Mouse (Mus musculus): ENCODE results near the gene Ppil6. TPM values are rescaled to one million over a fixed set of nuclear protein-coding genes. Genes with fewer than 3 reads are reported as not detected.
"Not testable (repeated sequence)": the region's sequence is repeated elsewhere in the genome, so short reads cannot be mapped to it uniquely, and the experiment has no call there.

Gene Ppil6
- polyA plus RNA-seq, 1 experiment from 2014 or later = 2.6 TPM

DNA sequence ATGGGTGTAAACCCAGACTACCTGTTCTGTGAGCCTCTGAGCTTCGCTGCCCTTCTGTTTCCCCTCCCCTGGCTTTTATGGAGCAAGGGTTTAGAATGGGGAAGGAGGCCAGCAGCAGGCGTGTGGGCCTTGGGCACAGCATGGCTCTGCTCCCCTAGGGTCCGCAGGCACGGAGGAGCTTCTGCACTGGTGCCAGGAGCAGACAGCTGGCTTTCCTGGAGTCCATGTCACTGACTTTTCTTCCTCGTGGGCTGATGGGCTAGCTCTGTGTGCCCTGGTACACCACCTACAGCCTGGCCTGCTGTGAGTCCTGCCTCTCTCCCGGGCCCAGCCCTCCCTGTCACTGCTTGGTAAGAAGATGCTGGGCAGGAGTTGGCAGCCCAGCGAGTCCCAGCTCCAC, 7.8 kb upstream of the Ppil6 start:
- Histone ChIP-seq H3K4me1 (peaks cover 12% of the 10 kb centered on the region), H3K27ac (no peak overlapping the region), H3K9me3 (replicated peaks) (no peaks in the 10 kb centered on the region), H3K27me3 (no peaks in the 10 kb centered on the region), H3K4me2 (replicated peaks) (no peak overlapping the region), H3K4me3 (no peak overlapping the region), H3K9ac (no peak overlapping the region), H3K36me3 (peaks cover 70% of the 10 kb centered on the region)
- ATAC-seq (ENCODE audit: low FRiP score) = no peak
- WGBS = 84% methylated on average over 7 of the region's 7 CpGs

DNA sequence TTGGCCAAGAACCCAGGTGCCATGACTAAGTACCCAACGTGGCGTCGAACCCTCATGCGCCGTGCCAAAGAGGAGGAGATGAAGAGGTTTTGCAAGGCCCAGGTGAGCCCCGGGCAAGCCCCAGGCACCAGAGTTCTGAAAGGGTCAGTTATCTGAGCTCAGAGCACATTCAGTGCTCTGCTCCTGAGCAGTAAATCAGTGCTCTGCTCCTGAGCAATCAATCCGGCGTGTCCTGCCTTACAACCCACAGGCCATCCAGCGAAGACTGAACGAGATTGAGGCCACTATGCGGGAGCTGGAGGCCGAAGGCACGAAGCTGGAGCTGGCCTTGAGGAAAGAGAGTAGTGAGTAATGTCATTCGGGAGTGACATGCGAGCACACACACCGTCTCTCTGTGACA, 4.5 kb upstream of the Ppil6 start:
- H3K36me3 ChIP-seq = peaks cover 68% of the 10 kb centered on the region
- H3K4me3 ChIP-seq = no peak overlapping the region
- H3K27ac ChIP-seq = no peak overlapping the region
- ATAC-seq (ENCODE audit: low FRiP score) = no peak
- H3K9me3 ChIP-seq (replicated peaks) = no peaks in the 10 kb centered on the region
- 0 out of 2 replicates have a peak, but pooled peaks cover 3% of the 10 kb centered on the region for H3K27me3 ChIP-seq
- WGBS = 94% methylated on average over 16 of the region's 16 CpGs
- H3K4me1 ChIP-seq = peaks cover 23% of the 10 kb centered on the region
- H3K4me2 ChIP-seq (replicated peaks) = no peak overlapping the region
- H3K9ac ChIP-seq = no peak overlapping the region

DNA sequence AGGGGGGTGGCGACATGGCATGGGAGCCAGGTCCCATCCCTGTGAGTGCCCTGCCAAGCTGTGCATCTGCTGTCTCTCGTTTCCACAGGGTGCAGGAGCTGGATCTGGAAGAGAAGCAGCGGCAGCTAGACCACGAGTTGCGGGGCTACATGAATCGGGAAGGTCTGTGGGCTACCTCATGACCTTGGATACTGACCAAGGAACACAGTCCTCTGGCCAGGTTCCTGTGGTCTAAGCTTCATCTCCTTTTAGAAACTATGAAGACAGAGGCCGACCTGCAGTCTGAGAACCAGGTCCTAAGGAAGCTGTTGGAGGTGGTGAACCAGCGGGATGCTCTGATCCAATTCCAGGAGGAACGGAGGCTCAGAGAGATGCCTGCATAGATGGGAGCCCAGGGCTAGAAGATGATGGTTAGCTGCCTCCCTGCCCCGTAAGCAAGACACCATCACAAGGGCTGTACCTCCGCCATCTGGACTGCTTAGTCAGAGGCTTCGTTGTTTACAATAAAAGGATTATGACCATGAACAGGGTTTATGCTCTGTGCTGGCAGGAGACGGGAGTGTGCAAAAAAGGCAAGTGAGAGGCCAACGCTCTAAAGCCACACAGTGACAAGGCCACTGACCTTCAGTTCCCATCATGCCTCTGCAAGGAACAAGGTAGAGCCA, 3.6 kb upstream of the Ppil6 start:
- Histone ChIP-seq H3K27ac (no peak overlapping the region), H3K36me3 (peaks cover 61% of the 10 kb centered on the region), H3K4me2 (replicated peaks) (no peak overlapping the region), H3K27me3 (0 out of 2 replicates have a peak, but pooled peaks cover 3% of the 10 kb centered on the region), H3K4me1 (peaks cover 23% of the 10 kb centered on the region), H3K9me3 (replicated peaks) (no peaks in the 10 kb centered on the region), H3K9ac (no peak overlapping the region), H3K4me3 (no peak overlapping the region)
- no peak for ATAC-seq (ENCODE audit: low FRiP score)
- WGBS = 91% methylated on average over 14 of the region's 14 CpGs

DNA sequence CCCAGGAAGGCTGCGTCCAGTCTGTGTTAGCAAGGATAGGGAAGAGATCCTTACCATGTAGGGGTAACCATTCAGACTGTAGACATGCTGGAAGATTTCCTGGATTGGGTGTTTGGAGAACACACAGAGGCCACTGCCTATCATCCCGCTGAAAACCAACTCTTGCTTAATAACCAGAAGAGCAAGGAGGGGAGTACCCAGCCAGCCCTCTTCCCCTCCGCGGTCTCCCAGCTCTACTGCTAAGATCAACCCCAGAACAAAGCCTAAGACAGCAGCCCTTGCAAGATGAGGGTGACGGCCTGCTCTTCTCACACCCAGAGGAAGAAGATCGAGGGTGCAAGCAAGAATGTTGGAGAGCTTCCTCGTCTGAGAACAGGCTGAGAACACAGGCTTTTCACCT, 1.4 kb upstream of the Ppil6 start:
- Histone ChIP-seq H3K4me2 (replicated peaks) (peak overlapping the region; percentile 99), H3K36me3 (peaks cover 39% of the 10 kb centered on the region), H3K27me3 (0 out of 2 replicates have a peak, but pooled peaks cover 3% of the 10 kb centered on the region), H3K27ac (no peak overlapping the region), H3K9me3 (replicated peaks) (no peaks in the 10 kb centered on the region), H3K9ac (peak overlapping the region; percentile 65), H3K4me1 (peaks cover 23% of the 10 kb centered on the region), H3K4me3 (peak overlapping the region; percentile 58)
- ATAC-seq (ENCODE audit: low FRiP score) = no peak
- WGBS = 44% methylated on average over 7 of the region's 7 CpGs

DNA sequence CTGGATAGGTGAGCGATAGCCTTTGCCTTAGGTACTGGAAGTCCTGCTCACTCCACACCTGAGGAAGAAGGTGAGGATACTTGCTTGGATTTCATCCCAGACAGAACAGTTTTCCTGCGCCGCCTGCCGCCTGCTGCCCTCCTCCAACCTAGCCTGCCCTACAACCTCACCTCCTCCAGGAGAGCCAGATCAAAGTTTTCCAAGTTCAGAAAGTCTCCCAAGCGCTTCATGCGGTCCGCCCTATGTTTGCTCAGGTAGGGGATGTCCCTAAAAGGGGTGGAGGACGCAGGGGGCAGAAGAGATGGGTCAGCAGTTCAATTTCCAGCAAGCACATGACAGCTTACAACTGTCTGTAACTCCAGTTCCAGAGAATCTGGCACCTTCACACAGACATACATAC, 945 bp upstream of the Ppil6 start:
- H3K36me3 ChIP-seq = peaks cover 35% of the 10 kb centered on the region
- H3K9me3 ChIP-seq (replicated peaks) = no peaks in the 10 kb centered on the region
- H3K27ac ChIP-seq = no peak overlapping the region
- H3K27me3 ChIP-seq = 0 out of 2 replicates have a peak, but pooled peaks cover 3% of the 10 kb centered on the region
- peak overlapping the region; percentile 58 for H3K4me3 ChIP-seq
- 32% methylated on average over 8 of the region's 8 CpGs for WGBS
- H3K4me1 ChIP-seq = peaks cover 23% of the 10 kb centered on the region
- no peak for ATAC-seq (ENCODE audit: low FRiP score)
- H3K9ac ChIP-seq = peak overlapping the region; percentile 65
- H3K4me2 ChIP-seq (replicated peaks) = peak overlapping the region; percentile 99

DNA sequence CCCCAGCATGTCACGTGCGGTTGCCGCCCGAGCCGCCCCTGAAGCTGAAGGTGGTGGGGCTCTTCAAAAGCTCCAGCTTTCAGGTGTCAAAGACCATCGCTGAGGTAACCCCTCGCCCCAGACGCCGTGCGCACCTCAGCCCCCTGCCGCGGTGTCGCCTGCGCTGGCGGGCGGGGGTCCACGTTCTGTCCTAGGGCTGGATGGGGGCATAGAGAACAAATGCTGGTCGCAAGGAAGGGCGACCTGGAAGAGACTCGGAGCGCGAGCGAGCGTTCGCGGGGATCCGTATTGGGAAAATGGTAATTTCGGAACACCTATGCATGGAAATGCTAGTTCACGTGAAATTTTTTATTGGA, 257 bp downstream of the Ppil6 start:
- Histone ChIP-seq H3K9ac (peak overlapping the region; percentile 65), H3K9me3 (replicated peaks) (no peaks in the 10 kb centered on the region), H3K36me3 (peaks cover 23% of the 10 kb centered on the region), H3K4me3 (peak overlapping the region; percentile 58), H3K4me2 (replicated peaks) (peak overlapping the region; percentile 99), H3K27ac (no peak overlapping the region), H3K4me1 (peaks cover 23% of the 10 kb centered on the region), H3K27me3 (0 out of 2 replicates have a peak, but pooled peaks cover 3% of the 10 kb centered on the region)
- peak; percentile 71 for ATAC-seq (ENCODE audit: low FRiP score)
- WGBS = under 1% methylated on average over 29 of the region's 29 CpGs

DNA sequence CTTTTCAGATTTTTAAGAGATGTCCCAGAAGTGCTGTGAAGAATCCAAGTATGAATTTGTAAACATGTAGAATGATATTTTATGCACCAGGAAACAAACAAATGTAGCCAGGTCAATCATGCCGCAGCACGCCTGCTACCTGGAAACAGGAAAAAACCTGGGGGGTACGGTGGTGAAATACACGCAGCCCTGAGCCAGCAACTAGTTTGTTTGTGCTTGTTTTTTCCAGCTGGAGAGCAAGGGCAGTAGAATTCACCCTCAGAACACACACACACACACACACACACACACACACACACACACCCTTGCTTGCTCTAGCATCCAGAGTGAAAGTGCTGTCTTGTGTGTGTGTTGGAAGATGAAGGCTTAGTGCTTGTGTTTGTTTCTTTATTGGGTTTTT, 872 bp downstream of the Ppil6 start:
- no peak overlapping the region for H3K9ac ChIP-seq
- H3K36me3 ChIP-seq = peaks cover 17% of the 10 kb centered on the region
- H3K4me2 ChIP-seq (replicated peaks) = peak overlapping the region; percentile 99; the same call in 1 of the 2 replicates
- no peaks in the 10 kb centered on the region for H3K9me3 ChIP-seq (replicated peaks)
- no peak for ATAC-seq (ENCODE audit: low FRiP score)
- 0 out of 2 replicates have a peak, but pooled peaks cover 3% of the 10 kb centered on the region for H3K27me3 ChIP-seq
- no peak overlapping the region for H3K4me3 ChIP-seq
- no peak overlapping the region for H3K27ac ChIP-seq
- peaks cover 23% of the 10 kb centered on the region for H3K4me1 ChIP-seq
- 62% methylated on average over 4 of the region's 4 CpGs for WGBS

DNA sequence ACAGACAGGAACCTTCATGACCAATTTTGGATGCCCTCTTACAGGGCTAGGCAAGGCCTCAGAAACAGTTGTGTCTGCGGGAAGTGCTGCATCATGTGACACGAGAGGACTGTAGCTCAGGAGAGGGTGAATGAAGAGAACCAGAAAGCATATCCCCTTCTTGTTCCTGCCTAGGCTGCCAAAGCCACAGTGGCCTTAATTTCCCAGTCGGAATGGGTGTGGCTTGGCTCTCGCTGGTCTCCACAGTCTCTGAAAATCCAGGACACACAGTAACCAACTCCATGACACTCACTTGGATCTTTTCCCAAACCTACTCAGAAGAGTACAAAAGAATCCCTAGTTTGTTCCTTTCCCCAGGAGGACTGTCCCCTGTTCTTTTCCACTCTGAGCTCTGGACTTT, 10.7 kb downstream of the Ppil6 start:
- Histone ChIP-seq H3K36me3 (no peaks in the 10 kb centered on the region), H3K9me3 (replicated peaks) (no peaks in the 10 kb centered on the region), H3K9ac (no peak overlapping the region), H3K4me2 (replicated peaks) (no peak overlapping the region), H3K27ac (no peak overlapping the region), H3K27me3 (no peaks in the 10 kb centered on the region), H3K4me1 (0 out of 2 replicates have a peak, but pooled peaks cover 2% of the 10 kb centered on the region), H3K4me3 (no peak overlapping the region)
- WGBS = 70% methylated on average over 4 of the region's 4 CpGs
- no peak for ATAC-seq (ENCODE audit: low FRiP score)

DNA sequence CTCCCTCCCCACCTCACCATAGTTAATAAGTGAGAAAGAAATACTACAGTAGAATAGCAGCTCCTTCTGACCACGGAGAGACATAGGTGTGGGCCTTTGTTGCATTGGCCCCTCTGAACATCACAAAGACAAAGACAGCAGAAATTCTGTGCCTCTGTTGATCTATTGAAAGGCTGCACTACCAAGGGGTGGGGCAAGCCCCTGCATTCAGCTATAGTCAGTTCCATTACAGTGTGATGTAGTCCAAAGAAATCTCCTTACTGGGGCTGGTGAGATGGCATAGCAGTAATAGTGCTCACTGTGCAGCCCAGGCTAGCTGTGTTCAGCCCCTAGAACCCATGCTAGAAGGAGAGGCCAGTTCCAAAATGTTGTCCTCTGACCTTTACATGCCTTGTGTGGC, 14.8 kb downstream of the Ppil6 start:
- 0 out of 2 replicates have a peak, but pooled peaks cover 2% of the 10 kb centered on the region for H3K4me1 ChIP-seq
- no peak; the same call in 1 of the 2 replicates for ATAC-seq (ENCODE audit: low FRiP score)
- H3K9ac ChIP-seq = no peak overlapping the region
- H3K27me3 ChIP-seq = no peaks in the 10 kb centered on the region
- no peaks in the 10 kb centered on the region for H3K36me3 ChIP-seq
- no peak overlapping the region for H3K4me3 ChIP-seq
- no peak overlapping the region for H3K4me2 ChIP-seq (replicated peaks)
- H3K27ac ChIP-seq = no peak overlapping the region
- 86% methylated on average over 1 of the region's 1 CpGs for WGBS
- H3K9me3 ChIP-seq (replicated peaks) = no peaks in the 10 kb centered on the region

DNA sequence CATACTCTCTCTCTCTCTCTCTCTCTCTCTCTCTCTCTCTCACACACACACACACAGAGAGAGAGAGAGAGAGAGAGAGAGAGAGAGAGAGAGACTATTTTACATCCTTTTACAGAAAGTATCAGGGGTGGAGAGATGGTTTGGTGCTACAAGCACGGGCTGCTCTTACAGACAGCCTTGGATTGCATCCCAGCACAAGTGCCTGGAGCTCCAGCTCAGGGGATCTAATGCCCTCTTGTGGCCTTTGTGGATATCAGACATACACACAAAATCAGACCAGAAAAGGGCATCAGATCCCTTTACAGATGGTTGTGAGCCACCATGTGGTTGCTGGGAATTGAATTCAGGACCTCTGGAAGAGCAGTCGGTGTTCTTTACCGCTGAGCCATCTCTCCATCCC, 15.2 kb downstream of the Ppil6 start:
- 4% methylated on average over 3 of the region's 3 CpGs for WGBS
- H3K4me2 ChIP-seq (replicated peaks); H3K36me3 ChIP-seq; H3K9ac ChIP-seq; H3K27me3 ChIP-seq; H3K4me3 ChIP-seq; H3K27ac ChIP-seq; H3K4me1 ChIP-seq; H3K9me3 ChIP-seq (replicated peaks): not testable (repeated sequence)
- ATAC-seq (ENCODE audit: low FRiP score) = peak; percentile 78; the same call in 1 of the 2 replicates

DNA sequence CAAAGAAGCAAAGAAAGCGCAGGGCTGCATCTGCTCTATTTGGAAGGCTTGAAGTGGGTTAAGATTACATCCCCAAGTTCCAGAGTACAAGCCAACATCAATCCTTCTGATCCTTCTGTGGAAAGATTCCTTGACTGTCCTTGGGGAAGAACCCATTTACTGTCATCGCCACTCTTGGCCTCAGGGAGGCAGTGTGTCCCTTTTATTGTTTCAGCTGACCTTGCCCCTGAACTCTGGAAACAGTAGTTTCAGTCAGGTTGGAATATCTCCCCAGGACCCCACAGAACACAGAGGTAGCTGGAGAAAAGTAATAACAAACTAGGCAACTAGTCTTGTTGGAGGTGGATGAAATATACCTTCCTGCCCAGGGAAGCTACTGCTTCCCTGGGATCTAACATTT, 18.9 kb downstream of the Ppil6 start:
- H3K27ac ChIP-seq = no peak overlapping the region
- H3K9ac ChIP-seq = no peak overlapping the region
- no peaks in the 10 kb centered on the region for H3K36me3 ChIP-seq
- no peaks in the 10 kb centered on the region for H3K9me3 ChIP-seq (replicated peaks)
- ATAC-seq (ENCODE audit: low FRiP score) = no peak
- H3K4me1 ChIP-seq = 0 out of 2 replicates have a peak, but pooled peaks cover 2% of the 10 kb centered on the region
- H3K27me3 ChIP-seq = no peaks in the 10 kb centered on the region
- no peak overlapping the region for H3K4me2 ChIP-seq (replicated peaks)
- no peak overlapping the region for H3K4me3 ChIP-seq
- 39% methylated on average over 2 of the region's 2 CpGs for WGBS

DNA sequence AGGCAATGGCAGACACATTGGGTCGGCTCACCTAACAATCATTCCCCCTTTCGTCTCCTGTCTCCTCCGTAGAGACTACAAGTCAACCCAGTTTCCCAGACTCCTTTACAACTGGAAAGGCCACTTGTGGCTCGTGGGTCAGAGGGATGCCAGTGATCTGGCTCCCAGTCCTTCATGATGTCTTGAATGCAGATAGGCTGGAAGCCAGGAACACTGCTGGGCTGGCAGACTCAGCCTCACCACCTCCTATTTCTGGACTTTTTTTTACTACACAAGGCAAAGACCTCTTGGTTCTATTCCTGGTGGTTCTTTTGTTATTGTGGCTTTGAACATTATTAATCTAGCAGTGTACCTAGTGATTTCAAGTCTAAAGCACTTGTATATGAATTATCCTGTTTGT, 24.1 kb downstream of the Ppil6 start:
- H3K4me1 ChIP-seq = no peaks in the 10 kb centered on the region
- H3K4me2 ChIP-seq (replicated peaks) = no peak overlapping the region
- no peak overlapping the region for H3K9ac ChIP-seq
- H3K27me3 ChIP-seq = no peaks in the 10 kb centered on the region
- WGBS = 78% methylated on average over 4 of the region's 4 CpGs
- H3K36me3 ChIP-seq = no peaks in the 10 kb centered on the region
- no peaks in the 10 kb centered on the region for H3K9me3 ChIP-seq (replicated peaks)
- H3K4me3 ChIP-seq = no peak overlapping the region
- no peak overlapping the region for H3K27ac ChIP-seq
- ATAC-seq (ENCODE audit: low FRiP score) = no peak

DNA sequence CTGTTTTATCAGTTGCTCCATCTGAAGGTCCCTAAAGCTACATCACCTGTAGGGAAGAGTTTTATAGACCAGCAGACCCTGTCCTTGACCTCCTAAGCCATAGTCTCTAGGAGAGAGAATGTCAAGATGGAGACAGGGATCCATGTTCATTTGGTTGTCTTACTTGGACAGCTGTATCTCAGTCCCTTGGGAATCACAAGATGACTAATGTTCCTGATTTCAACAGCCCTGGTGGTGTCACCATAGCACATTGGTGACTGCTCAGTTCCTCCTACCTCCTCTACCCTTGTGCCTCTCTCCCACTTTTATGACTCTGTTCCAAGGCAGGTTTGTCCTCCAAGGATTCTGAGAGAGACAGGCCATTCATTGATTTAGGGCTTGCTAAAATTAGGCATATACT, 24.7 kb downstream of the Ppil6 start:
- Histone ChIP-seq H3K36me3 (no peaks in the 10 kb centered on the region), H3K4me1 (no peaks in the 10 kb centered on the region), H3K4me3 (no peak overlapping the region), H3K9me3 (replicated peaks) (no peaks in the 10 kb centered on the region), H3K27me3 (no peaks in the 10 kb centered on the region), H3K4me2 (replicated peaks) (no peak overlapping the region), H3K27ac (no peak overlapping the region), H3K9ac (no peak overlapping the region)
- no peak for ATAC-seq (ENCODE audit: low FRiP score)

All from hindbrain, embryonic 12.5 days (tissue).